Mouse (Mus musculus) layer of hippocampus, postnatal 14 days (tissue): ENCODE data around the gene E130309D02Rik. TPM values are rescaled to one million over a fixed set of nuclear protein-coding genes. Genes with fewer than 3 reads are reported as not detected.
A peak's percentile ranks its signal among the peaks of the same experiment; 100 is the strongest.

ENCODE experiments used
- DNase-seq, 2 experiments: peaks; one replicate each; pipeline ENCODE4 v3.0.0; 2021 to 2022; ENCODE audit warnings: low spot score in 2 of 2, mixed read lengths in 1 of 2
- total RNA-seq, 2 experiments: library from RNA; stranded (reverse); gene quantifications; 2 replicates each; pipeline ENCODE4 v1.2.3; 2021

The E130309D02Rik gene
- total RNA-seq, 2 experiments from 2014 or later = 20.8 to 23.1 TPM

- no peak for DNase-seq
These were observed 904 bp downstream of the E130309D02Rik start for GRCm38 (mm10) chr5:143314183-143314729.

GRCm38 (mm10) chr5:143311886-143312285 lies 3.3 kb downstream of the E130309D02Rik start:
- DNase-seq = peak; percentile 71 to 80

GRCm38 (mm10) chr5:143309916-143310315 lies 5.2 kb downstream of the E130309D02Rik start:
- DNase-seq = no peak

- no peak for DNase-seq
These were observed 6.3 kb downstream of the E130309D02Rik start for GRCm38 (mm10) chr5:143308825-143309224.

GRCm38 (mm10) chr5:143304251-143304650 lies 10.9 kb downstream of the E130309D02Rik start:
- no peak for DNase-seq

GRCm38 (mm10) chr5:143301296-143301695 lies 13.9 kb downstream of the E130309D02Rik start:
- DNase-seq = peak in 1 of 2 experiments; percentile 57

GRCm38 (mm10) chr5:143299686-143300085 lies 15.5 kb downstream of the E130309D02Rik start:
- peak; percentile 58 to 73 for DNase-seq

GRCm38 (mm10) chr5:143298391-143298790 lies 16.8 kb downstream of the E130309D02Rik start:
- DNase-seq = no peak

GRCm38 (mm10) chr5:143297986-143298385 lies 17.2 kb downstream of the E130309D02Rik start:
- DNase-seq = no peak

GRCm38 (mm10) chr5:143295330-143295729 lies 19.8 kb downstream of the E130309D02Rik start:
- no peak for DNase-seq

GRCm38 (mm10) chr5:143294862-143295261 lies 20.3 kb downstream of the E130309D02Rik start:
- DNase-seq = no peak

GRCm38 (mm10) chr5:143293404-143293803 lies 21.8 kb downstream of the E130309D02Rik start, which contains the start of gene Zfp853:
TSS of gene Zfp853 (minus strand) at chr5:143293623.
- no peak for DNase-seq

- DNase-seq = no peak
These were observed 22.3 kb downstream of the E130309D02Rik start for GRCm38 (mm10) chr5:143292879-143293278.

- no peak for DNase-seq
These were observed 25.9 kb downstream of the E130309D02Rik start for GRCm38 (mm10) chr5:143289299-143289698.

- no peak for DNase-seq
These were observed 26.7 kb downstream of the E130309D02Rik start for GRCm38 (mm10) chr5:143288378-143288911.

GRCm38 (mm10) chr5:143287774-143288328 lies 27.3 kb downstream of the E130309D02Rik start:
- DNase-seq = no peak

- no peak for DNase-seq
These were observed 30.4 kb downstream of the E130309D02Rik start for GRCm38 (mm10) chr5:143284762-143285161.

- DNase-seq = no peak
These were observed 35.9 kb downstream of the E130309D02Rik start for GRCm38 (mm10) chr5:143279247-143279646.

GRCm38 (mm10) chr5:143275761-143276160 lies 39.4 kb downstream of the E130309D02Rik start:
- DNase-seq = no peak

GRCm38 (mm10) chr5:143272540-143273330 lies 42.4 kb downstream of the E130309D02Rik start:
- DNase-seq = no peak

- DNase-seq = no peak
These were observed 43.1 kb downstream of the E130309D02Rik start for GRCm38 (mm10) chr5:143272108-143272507.

GRCm38 (mm10) chr5:143271642-143272041 lies 43.5 kb downstream of the E130309D02Rik start:
- no peak for DNase-seq
